Mouse (Mus musculus) liver, adult (tissue): ENCODE data around the gene Zfp106.

Source experiments
- GATA4 ChIP-seq: IDR thresholded peaks from 2 replicates; pipeline ENCODE4 v1.6.1; 2014; ENCODE audit warnings: mild to moderate bottlenecking, low read length; ENCODE audit not compliant: insufficient replicate concordance

Gene Zfp106

GRCm38 (mm10) chr2:120501136-120501918 lies 62.3 kb downstream of the Zfp106 start:
- TF ChIP-seq GATA4, result no peak

- TF ChIP-seq GATA4, result no peak
Measured at GRCm38 (mm10) chr2:120499971-120500471, 63.6 kb downstream of the Zfp106 start.

GRCm38 (mm10) chr2:120496511-120496910 lies 67.1 kb downstream of the Zfp106 start:
- no peak for TF ChIP-seq GATA4

GRCm38 (mm10) chr2:120493254-120493653 lies 70.4 kb downstream of the Zfp106 start:
- TF ChIP-seq GATA4, result no peak

- TF ChIP-seq GATA4, result no peak
Measured at GRCm38 (mm10) chr2:120484241-120484640, 79.4 kb downstream of the Zfp106 start.

- TF ChIP-seq GATA4, result no peak
Measured at GRCm38 (mm10) chr2:120482506-120483389, 80.9 kb downstream of the Zfp106 start.

- no peak for TF ChIP-seq GATA4
Measured at GRCm38 (mm10) chr2:120481921-120482320, 81.7 kb downstream of the Zfp106 start.

- no peak for TF ChIP-seq GATA4
Measured at GRCm38 (mm10) chr2:120478600-120478999, 85.0 kb downstream of the Zfp106 start.

GRCm38 (mm10) chr2:120476277-120477087 lies 87.2 kb downstream of the Zfp106 start:
- no peak for TF ChIP-seq GATA4

- no peak for TF ChIP-seq GATA4
Measured at GRCm38 (mm10) chr2:120470856-120471255, 92.8 kb downstream of the Zfp106 start.

- TF ChIP-seq GATA4, result no peak
Measured at GRCm38 (mm10) chr2:120469715-120470114, 93.9 kb downstream of the Zfp106 start.

- no peak for TF ChIP-seq GATA4
Measured at GRCm38 (mm10) chr2:120469220-120469619, 94.4 kb downstream of the Zfp106 start.

GRCm38 (mm10) chr2:120468011-120468410 lies 95.6 kb downstream of the Zfp106 start:
- no peak for TF ChIP-seq GATA4

GRCm38 (mm10) chr2:120465397-120465785 lies 98.3 kb downstream of the Zfp106 start:
- no peak for TF ChIP-seq GATA4
